Mouse (Mus musculus) heart, adult 2 months (tissue): ENCODE results near the gene Med29.

Source experiments
- CTCF ChIP-seq: fragments of 200-600 bp; IDR thresholded peaks from 2 replicates; pipeline ENCODE4 v1.8.1; 2022; ENCODE audit warnings: antibody characterized with exemption, mild to moderate bottlenecking, moderate library complexity
- POLR2A ChIP-seq: fragments of 200-500 bp; IDR thresholded peaks from 2 replicates; pipeline ENCODE4 v1.6.1; 2011; ENCODE audit warnings: mild to moderate bottlenecking, low read depth, low read length, control low read depth; ENCODE audit not compliant: insufficient read depth

DNA sequence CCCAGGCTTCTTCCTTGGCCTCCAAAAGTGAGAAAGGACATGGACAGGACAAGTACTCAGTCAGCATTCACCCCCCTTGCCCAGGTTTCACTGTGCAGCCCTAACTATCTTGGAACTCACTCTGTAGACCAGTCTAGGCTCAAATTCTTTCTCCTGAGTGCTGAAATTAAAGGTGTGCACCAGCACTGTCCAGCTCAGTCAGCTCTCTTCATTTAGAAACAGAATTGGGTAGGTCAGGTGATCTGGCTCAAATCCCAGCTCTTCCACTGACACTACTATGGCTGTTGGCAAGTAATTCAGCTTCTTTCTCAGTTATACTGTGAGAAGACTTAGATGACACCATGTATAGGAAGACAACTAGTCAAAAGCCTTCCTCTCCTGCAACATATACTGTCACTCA lies 35.2 kb upstream of the Med29 start:
- TF ChIP-seq POLR2A (no peak), CTCF (no peak)
